Mouse (Mus musculus) liver, embryonic 15.5 days (tissue): ENCODE results near the gene Hnf1a. TPM values are rescaled to one million over a fixed set of nuclear protein-coding genes. Genes with fewer than 3 reads are reported as not detected.

Experiments
- ATAC-seq: fragments of 200-750 bp; cut with Nextera tagmentation; 2 replicates; pipeline ENCODE4 v1.8.0; 2017; ENCODE audit warnings: moderate number of reproducible peaks, mild to moderate bottlenecking, moderate library complexity; ENCODE audit not compliant: insufficient read depth
- H3K27ac ChIP-seq: fragments of 300-500 bp; sonication (generic); replicated peaks from 2 replicates; pipeline ENCODE4 v1.5.1; 2015; ENCODE audit warnings: mild to moderate bottlenecking, inconsistent platforms
- H3K27me3 ChIP-seq: fragments of 300-500 bp; sonication (generic); 2 replicates; pipeline ENCODE4 v1.6.1; 2015; ENCODE audit warnings: mild to moderate bottlenecking, inconsistent platforms
- H3K36me3 ChIP-seq: fragments of 300-500 bp; sonication (generic); replicated peaks from 2 replicates; pipeline ENCODE4 v1.6.1; 2015; ENCODE audit warnings: moderate library complexity, mild to moderate bottlenecking, inconsistent platforms
- H3K4me1 ChIP-seq: fragments of 300-500 bp; sonication (generic); replicated peaks from 2 replicates; pipeline ENCODE4 v1.6.1; 2015; ENCODE audit warnings: inconsistent platforms
- H3K4me2 ChIP-seq: fragments of 300-500 bp; sonication (generic); 2 replicates; pipeline ENCODE4 v1.6.1; 2015; ENCODE audit warnings: moderate library complexity, mild to moderate bottlenecking, inconsistent platforms
- H3K4me3 ChIP-seq: fragments of 300-500 bp; sonication (generic); replicated peaks from 2 replicates; pipeline ENCODE4 v1.5.1; 2015; ENCODE audit warnings: mild to moderate bottlenecking, inconsistent platforms
- H3K9ac ChIP-seq: fragments of 300-500 bp; sonication (generic); 2 replicates; pipeline ENCODE4 v1.6.1; 2015; ENCODE audit warnings: moderate library complexity, mild to moderate bottlenecking, inconsistent platforms
- H3K9me3 ChIP-seq: fragments of 300-500 bp; sonication (generic); replicated peaks from 2 replicates; pipeline ENCODE4 v1.6.1; 2016; ENCODE audit warnings: inconsistent platforms
- WGBS: fragments of 180-500 bp; shearing (Covaris S2); methylation state at CpG from one replicate; pipeline ENCODE4 v1.1.7; 2015; ENCODE audit warnings: mixed read lengths; ENCODE audit not compliant: insufficient replicate concordance; 5-methylcytosine and 5-hydroxymethylcytosine counted together
- polyA plus RNA-seq: library from polyadenylated mRNA; unstranded; fragments of >200 nt; fragmentation: Nextera tagmentation; extraction: Ambion mirVana; gene quantifications from 2 replicates; pipeline ENCODE4 v1.2.1, GENCODE M21; 2015

Hnf1a gene
- 3.8 and 4.3 TPM in 2 replicates for polyA plus RNA-seq

DNA sequence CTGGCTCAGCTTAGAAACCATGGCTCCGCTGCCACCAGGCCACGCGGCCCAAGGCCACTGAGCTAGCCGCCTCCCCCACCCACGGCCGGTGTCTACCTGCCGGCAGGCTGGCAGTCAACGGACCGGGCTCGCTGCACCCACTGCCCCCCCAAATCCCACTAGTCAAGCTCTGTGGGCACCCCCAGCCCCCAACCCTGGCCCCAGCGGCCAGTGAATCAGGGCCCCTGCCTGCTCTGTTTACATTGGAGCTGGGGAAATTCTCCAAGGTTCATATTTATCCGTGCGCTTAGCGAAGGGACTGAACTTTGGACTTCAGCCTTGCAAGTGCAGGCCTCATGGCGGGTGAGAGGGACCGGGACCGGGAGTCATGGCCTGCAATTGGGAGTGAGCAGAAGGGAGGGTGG lies at the start of gene Hnf1a:
Gene Hnf1a (minus strand): TSS at position 271 of the 404 bp plus-strand sequence.
- Histone ChIP-seq H3K4me2 (peak within 1 kb of the TSS; percentile 43), H3K27ac (peak within 1 kb of the TSS; percentile 67), H3K4me1 (peaks cover 12% of the 10 kb centered on the region), H3K9me3 (no peaks in the 10 kb centered on the region), H3K36me3 (no peaks in the 10 kb centered on the region), H3K27me3 (peaks cover 21% of the 10 kb centered on the region), H3K9ac (peak within 1 kb of the TSS; percentile 33; the same call in 1 of the 2 replicates), H3K4me3 (peak within 1 kb of the TSS; percentile 50)
- peak; percentile 60 for ATAC-seq
- whole genome bisulfite sequencing: 76% methylated on average over 17 of the region's 17 CpGs

DNA sequence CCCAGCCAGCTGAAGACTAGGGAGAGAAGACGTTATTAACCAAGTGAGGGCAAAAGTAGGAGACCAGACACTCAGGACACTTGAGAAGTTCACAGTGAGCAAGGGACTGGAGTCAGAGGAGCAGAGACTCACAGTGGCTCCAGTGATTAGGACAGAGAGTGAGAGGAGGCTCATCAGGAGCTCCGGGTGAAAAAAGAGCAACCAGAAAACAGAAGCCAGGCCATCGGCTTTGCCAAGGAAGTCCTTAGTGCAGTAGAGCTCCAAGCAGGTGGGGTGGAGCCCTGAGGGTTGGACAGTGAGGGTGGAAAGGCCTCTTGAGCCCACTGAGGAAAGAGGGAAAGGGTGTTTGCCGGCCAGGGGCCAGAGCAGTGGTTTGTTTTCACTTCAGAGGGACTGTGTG lies 47.9 kb upstream of the Hnf1a start:
- H3K9ac ChIP-seq: peak overlapping the region; percentile 51
- no peaks in the 10 kb centered on the region for H3K27me3 ChIP-seq
- H3K9me3 ChIP-seq: no peaks in the 10 kb centered on the region
- no peaks in the 10 kb centered on the region for H3K36me3 ChIP-seq
- 7% methylated on average over 4 of the region's 4 CpGs for WGBS
- peak overlapping the region; percentile 31 for H3K4me3 ChIP-seq
- peaks cover 70% of the 10 kb centered on the region for H3K4me1 ChIP-seq
- H3K27ac ChIP-seq: peak overlapping the region; percentile 83
- H3K4me2 ChIP-seq: peak overlapping the region; percentile 64
- ATAC-seq: peak; percentile 51; the same call in 1 of the 2 replicates

DNA sequence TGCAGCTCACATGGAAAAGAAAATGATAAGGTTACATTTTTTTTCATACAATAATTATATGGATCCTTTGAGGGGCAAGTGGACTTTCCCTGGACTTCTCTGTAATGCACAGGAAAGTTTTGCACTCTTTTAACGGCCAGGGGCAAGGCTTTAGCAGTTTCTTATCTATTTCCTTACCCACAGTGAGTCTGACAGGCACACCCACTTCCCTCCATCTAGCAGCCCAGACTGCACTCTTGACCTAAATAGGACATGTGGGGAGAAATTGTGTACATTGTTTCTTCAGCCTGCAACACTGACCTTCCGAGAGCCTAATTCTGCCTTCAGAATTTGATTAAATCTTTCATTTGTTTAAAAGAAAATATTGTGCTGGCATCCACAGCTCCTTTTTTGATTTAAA lies 47.4 kb upstream of the Hnf1a start:
- Histone ChIP-seq H3K4me1 (peaks cover 75% of the 10 kb centered on the region), H3K36me3 (no peaks in the 10 kb centered on the region), H3K4me2 (peak overlapping the region; percentile 64), H3K9me3 (no peaks in the 10 kb centered on the region), H3K27me3 (no peaks in the 10 kb centered on the region), H3K9ac (no peak overlapping the region), H3K4me3 (peak overlapping the region; percentile 31), H3K27ac (peak overlapping the region; percentile 83)
- peak; percentile 87 for ATAC-seq
- 2% methylated on average over 2 of the region's 2 CpGs for WGBS

DNA sequence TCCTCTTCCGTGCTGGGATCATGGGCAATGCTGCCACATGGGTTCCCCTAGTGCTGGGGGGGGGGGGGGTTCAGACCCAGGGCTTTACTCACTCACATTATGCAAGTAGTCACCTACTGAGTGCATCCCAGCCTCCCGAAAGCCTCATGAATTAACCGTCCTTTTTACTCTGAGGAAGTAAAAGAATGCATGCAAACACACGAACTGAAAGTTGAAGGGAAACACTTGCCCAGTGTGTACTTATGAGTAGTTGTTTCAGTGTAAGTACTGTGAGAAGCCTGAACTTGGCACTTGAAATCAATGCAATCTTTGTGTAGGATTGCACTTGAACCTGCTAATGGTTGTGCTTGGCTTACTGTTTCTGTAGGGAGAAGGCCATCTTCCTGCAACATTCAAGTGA lies 44.2 kb upstream of the Hnf1a start:
- Histone ChIP-seq H3K27me3 (no peaks in the 10 kb centered on the region), H3K36me3 (no peaks in the 10 kb centered on the region), H3K4me2 (peak overlapping the region; percentile 44), H3K9me3 (no peaks in the 10 kb centered on the region), H3K4me1 (peaks cover 83% of the 10 kb centered on the region), H3K27ac (peak overlapping the region; percentile 51), H3K4me3 (no peak overlapping the region), H3K9ac (no peak overlapping the region)
- 30% methylated on average over 4 of the region's 4 CpGs for WGBS
- no peak for ATAC-seq

DNA sequence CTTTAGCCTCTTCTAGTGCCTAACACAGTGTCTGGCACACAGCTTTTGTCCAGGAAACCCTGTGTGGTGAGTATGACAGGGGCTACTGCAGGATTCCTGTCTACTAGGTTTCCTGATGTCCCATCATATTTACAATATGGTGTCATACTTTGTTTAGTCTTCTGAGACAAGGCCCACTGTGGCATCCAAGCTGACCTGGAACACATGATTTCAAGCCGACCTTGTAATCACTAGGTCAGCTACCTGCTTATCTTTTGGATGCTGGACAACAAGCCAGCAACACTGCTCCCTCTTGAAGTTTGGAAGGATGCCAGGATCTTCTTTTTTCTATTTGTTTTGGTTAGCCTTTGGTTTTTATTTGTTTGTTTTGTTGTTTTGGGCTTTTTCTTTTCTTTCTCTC lies 43.7 kb upstream of the Hnf1a start:
- no peak for ATAC-seq
- Histone ChIP-seq H3K4me1 (peaks cover 83% of the 10 kb centered on the region), H3K9ac (peak overlapping the region; percentile 12; the same call in 1 of the 2 replicates), H3K4me3 (0 out of 2 replicates have a peak overlapping the region, but pooled peaks have one; percentile 2), H3K36me3 (no peaks in the 10 kb centered on the region), H3K4me2 (peak overlapping the region; percentile 44), H3K9me3 (no peaks in the 10 kb centered on the region), H3K27me3 (no peaks in the 10 kb centered on the region), H3K27ac (peak overlapping the region; percentile 74)
- 3% methylated on average over 1 of the region's 1 CpGs for WGBS

DNA sequence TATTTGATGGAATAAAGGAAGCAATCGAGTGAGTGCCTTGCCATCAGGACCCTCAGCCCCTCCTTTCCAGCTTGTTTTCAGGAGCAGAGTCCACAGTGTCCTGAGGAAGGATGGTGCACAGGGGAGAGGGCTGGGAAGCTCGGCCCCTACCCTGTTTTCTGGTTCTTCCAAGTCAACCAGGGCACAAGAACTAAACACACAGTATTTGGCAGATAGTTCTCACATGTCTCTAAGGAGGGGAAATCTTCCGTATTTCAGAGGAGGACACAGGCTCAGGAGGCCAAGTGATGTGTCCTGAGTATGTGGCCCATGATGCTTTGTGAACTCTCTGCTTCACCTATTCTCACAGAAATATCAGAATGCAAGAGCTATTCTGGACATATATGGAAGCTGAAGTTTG lies 42.5 kb upstream of the Hnf1a start:
- ATAC-seq: no peak
- Histone ChIP-seq H3K27ac (peak overlapping the region; percentile 94), H3K27me3 (no peaks in the 10 kb centered on the region), H3K9ac (peak overlapping the region; percentile 100), H3K4me3 (peak overlapping the region; percentile 100), H3K4me2 (peak overlapping the region; percentile 85), H3K4me1 (peaks cover 80% of the 10 kb centered on the region), H3K9me3 (no peaks in the 10 kb centered on the region), H3K36me3 (no peaks in the 10 kb centered on the region)
- 58% methylated on average over 3 of the region's 3 CpGs for WGBS

DNA sequence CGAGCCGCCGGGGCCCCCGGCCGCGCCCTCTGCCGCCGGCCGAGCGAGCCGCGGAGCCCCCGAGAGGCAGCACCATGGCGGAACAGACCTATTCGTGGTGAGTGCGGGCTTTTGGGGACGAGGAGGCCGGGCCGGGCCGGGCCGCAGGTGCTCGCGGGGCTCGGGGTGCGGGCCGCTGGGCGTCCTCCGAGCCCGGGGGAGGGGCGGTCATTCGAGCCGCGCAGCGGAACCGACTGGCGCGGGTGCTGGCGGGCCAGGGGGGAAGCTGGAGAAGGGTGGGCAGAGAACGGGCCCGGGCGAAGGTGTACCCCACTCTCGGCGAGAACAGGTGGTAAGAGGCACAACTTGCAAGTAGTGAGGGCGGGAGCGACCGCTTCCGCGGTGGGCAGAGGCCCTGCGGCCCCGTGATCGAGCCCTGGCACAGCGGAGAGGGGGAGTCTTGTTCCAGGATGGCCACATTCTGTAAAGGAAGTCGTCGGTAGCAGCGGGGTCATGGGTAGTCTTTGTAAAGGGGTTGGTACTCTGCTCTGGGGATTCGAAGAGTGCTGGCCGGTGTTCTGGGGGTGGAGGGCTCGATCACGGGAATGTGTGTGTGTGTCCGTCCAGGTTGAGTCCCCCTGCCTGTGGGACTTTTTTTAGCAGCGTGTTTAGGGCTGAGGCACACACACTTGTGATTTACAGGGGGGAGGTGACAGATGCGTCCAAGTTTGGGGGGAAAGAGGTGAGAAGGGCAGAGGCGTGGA lies 40.8 kb upstream of the Hnf1a start:
- ATAC-seq: peak; percentile 57
- Histone ChIP-seq H3K4me1 (peaks cover 71% of the 10 kb centered on the region), H3K9me3 (no peaks in the 10 kb centered on the region), H3K9ac (peak overlapping the region; percentile 100), H3K4me2 (peak overlapping the region; percentile 85), H3K36me3 (no peaks in the 10 kb centered on the region), H3K27ac (peak overlapping the region; percentile 94), H3K4me3 (peak overlapping the region; percentile 100), H3K27me3 (no peaks in the 10 kb centered on the region)
- under 1% methylated on average over 63 of the region's 63 CpGs for WGBS

DNA sequence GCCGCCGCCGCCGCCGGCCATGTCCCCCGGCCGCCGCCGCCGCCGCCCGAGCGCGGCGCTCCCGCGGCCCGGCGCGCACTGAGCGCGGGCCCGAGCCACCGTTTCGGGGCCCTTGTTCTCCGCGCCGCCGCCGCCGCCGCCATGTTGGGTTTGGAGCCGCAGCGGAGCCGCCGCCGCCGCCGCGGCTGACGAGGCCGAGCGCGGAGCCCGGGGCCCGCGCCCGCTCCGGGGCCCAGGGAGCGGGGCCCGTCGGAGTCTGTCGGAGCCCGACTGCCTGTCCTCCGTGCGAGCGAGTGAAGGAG lies 40.3 kb upstream of the Hnf1a start:
- under 1% methylated on average over 47 of the region's 57 CpGs for WGBS
- peak overlapping the region; percentile 100 for H3K4me3 ChIP-seq
- H3K27me3 ChIP-seq: no peaks in the 10 kb centered on the region
- ATAC-seq: no peak
- peaks cover 67% of the 10 kb centered on the region for H3K4me1 ChIP-seq
- H3K9ac ChIP-seq: peak overlapping the region; percentile 100
- no peaks in the 10 kb centered on the region for H3K9me3 ChIP-seq
- peak overlapping the region; percentile 94 for H3K27ac ChIP-seq
- no peaks in the 10 kb centered on the region for H3K36me3 ChIP-seq
- peak overlapping the region; percentile 85 for H3K4me2 ChIP-seq

DNA sequence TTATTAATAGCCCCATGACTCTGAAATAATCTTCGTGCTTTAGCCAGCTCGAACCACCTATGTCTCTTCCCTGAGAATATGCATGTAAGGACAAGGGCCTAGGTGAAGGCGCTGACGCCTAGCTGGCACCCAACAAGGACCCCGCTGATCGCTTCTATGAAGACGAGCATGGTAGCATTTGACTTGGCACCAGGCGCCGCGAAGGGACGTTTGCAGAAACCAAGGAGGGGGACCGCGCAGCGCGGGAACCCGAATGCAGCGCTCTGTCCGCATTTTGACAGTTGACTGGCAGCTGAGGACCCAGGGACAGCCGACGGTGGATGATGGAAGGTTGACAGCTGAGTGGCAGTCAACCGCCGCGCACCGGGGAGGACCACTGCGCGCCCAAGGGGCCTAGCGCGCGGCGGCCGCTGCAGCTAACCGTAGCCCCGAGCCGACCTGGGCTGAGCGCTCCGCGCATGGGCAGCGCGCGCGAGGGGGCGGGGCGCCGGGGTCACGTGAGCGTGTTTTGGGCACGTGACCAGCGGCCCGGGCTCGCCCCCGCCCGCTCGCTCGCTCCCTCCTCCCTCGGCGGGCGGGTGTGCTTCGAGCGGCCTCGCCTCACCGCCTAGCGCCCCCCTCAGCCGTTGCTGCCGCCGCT lies 39.8 kb upstream of the Hnf1a start, which contains the start of gene Sppl3:
Gene Sppl3 (plus strand): TSS at position 561 of the 640 bp plus-strand sequence.
- under 1% methylated on average over 64 of the region's 65 CpGs for WGBS
- Histone ChIP-seq H3K27ac (peak within 1 kb of the TSS; percentile 94), H3K4me1 (peaks cover 63% of the 10 kb centered on the region), H3K9ac (peak within 1 kb of the TSS; percentile 100), H3K36me3 (no peaks in the 10 kb centered on the region), H3K9me3 (no peaks in the 10 kb centered on the region), H3K4me2 (peak within 1 kb of the TSS; percentile 85), H3K27me3 (no peaks in the 10 kb centered on the region), H3K4me3 (peak within 1 kb of the TSS; percentile 100)
- peak; percentile 82 for ATAC-seq

DNA sequence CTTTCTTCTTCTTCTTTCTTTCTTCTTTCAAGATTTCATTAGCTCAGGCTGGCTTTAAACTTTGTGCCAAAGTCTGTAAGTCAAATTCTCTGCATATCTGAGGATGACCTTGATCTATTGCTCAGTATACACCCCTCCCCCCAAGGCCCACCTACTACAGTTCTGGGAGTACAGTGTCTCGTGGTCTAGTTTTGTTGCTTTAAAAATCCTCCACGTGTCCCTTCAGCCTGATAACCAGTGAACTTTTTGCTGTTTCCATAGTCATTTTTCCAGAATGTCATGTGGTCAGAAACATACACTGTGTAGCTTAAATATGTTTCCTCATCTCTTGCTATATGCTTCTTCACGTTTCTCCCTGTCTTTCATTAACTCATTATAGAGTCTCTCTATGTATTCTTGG lies 39.1 kb upstream of the Hnf1a start:
- H3K27ac ChIP-seq: peak overlapping the region; percentile 77; the same call in 1 of the 2 replicates
- H3K9me3 ChIP-seq: no peaks in the 10 kb centered on the region
- 19% methylated on average over 3 of the region's 3 CpGs for WGBS
- peaks cover 55% of the 10 kb centered on the region for H3K4me1 ChIP-seq
- ATAC-seq: no peak
- H3K36me3 ChIP-seq: no peaks in the 10 kb centered on the region
- 0 out of 2 replicates have a peak overlapping the region, but pooled peaks have one; percentile 100 for H3K4me3 ChIP-seq
- peak overlapping the region; percentile 85 for H3K4me2 ChIP-seq
- H3K9ac ChIP-seq: peak overlapping the region; percentile 100; the same call in 1 of the 2 replicates
- no peaks in the 10 kb centered on the region for H3K27me3 ChIP-seq

DNA sequence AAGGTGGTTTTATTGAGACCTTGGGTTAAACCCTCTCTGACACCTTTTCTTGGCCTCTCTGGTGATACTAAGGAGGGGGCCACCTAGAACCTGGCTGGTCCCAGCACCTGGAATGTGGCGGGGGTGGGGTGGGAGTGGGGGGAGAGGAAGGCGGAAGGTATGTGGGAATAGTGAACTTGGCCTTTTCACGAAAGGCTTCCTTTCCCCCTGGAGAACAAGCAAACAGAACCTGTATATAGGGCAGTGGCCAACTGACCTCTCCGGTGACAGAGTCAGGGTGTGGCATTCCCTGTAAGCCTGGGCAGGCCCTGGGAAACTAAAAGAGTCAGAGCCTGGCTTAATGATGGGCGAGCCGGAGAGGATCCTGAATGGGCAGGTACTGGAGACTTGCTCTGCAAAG lies 38.2 kb upstream of the Hnf1a start:
- Histone ChIP-seq H3K9me3 (no peaks in the 10 kb centered on the region), H3K36me3 (no peaks in the 10 kb centered on the region), H3K4me2 (no peak overlapping the region; the same call in 1 of the 2 replicates), H3K4me3 (no peak overlapping the region), H3K4me1 (peaks cover 48% of the 10 kb centered on the region), H3K27me3 (0 out of 2 replicates have a peak, but pooled peaks cover 3% of the 10 kb centered on the region), H3K9ac (no peak overlapping the region), H3K27ac (0 out of 2 replicates have a peak overlapping the region, but pooled peaks have one; percentile 24)
- no peak for ATAC-seq
- WGBS: 75% methylated on average over 6 of the region's 6 CpGs
